Mouse (Mus musculus) neural tube, embryonic 10.5 days (tissue): ENCODE data around the gene Mcrs1.
"Not testable (repeated sequence)": the region's sequence is repeated elsewhere in the genome, so short reads cannot be mapped to it uniquely, and the experiment has no call there.

Source experiments
- DNase-seq: peaks from one replicate; pipeline ENCODE4 v3.0.0-alpha.2; 2017; ENCODE audit warnings: low spot score; ENCODE audit errors: extremely low spot score

Gene Mcrs1

DNA sequence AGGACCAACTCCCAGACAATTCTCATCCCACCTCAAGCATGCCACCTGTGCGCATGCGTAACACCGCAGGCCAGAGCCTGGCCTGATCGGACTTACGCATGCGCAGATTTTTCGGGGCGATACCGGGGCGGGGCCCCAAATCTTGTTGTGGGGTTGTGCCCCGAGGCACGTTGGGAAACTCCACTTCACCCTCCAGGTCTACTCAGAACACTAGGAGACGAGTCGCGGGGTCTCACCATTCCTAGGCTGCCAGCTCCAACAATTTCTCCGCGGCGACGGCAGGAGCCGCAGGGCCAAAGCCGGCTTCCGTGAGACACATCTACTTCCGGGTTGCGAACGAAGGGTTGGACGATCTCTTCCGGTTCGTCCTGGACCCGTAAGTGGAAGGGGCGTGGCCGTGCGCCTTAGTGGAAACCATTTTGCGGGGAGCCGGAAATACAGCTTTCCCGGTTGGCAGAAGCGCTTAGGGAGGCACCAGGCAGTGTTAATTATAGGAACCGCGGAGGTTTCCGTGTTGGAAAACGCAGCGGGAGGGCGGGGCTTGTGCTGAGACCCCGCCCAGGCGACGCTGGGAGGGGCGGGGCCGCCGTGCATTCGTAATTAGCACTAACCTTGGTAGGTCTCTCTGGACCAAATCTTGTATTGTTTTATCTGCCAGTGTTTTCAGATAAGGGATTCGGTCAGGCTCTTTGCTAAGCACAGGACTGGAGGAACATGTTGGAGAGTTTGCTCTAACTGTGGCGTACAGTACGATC is at the start of gene Mcrs1:
Gene Mcrs1 (minus strand): TSS at position 336 of the 755 bp plus-strand sequence.
- DNase-seq, result peak; percentile 96

DNA sequence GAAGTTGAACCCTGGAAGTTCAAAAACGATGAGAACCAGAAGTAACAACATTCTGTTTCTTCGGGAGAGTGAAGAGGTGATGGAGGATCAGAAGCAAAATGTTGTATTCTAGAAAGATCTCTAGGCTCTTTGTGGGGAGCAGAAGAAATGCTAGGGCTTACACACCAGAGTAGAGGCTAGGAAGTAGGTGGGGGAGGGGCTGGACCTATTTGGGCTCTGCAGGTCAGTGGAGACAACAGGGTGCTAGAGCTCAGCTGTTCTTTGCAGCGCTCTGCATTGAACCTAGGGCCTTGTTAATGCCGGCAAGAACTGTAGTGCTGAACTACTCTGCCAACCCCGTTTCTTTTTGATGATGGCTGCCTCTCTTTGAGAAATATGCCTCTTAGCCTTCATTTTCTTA is 44.5 kb upstream of the Mcrs1 start:
- no peak for DNase-seq

DNA sequence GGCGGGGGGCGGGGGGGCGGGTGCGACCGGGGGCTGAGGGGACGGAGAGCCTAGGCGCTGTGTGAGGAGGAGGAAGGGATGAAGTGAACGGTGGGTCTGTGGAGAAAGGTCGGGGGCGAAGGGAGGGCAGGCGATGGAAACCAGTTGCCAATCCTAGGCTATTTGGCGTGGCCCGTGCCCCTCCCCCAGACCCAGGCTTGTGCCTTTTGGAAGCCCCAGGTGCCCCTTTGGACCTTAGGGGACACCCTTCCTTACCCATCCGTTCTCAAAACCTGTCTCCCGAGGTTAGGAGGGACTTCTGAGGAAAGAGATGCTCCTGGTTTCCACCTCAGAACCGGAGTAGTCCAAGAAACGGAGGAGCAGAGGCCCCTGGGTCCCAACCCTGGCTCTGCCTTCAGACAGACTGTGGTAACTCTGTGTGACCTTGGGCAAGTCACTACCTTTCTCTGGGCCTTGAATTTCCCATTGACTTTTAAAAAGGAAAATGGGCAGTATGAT is 43.8 kb upstream of the Mcrs1 start, which contains the start of gene Fam186b:
Gene Fam186b (minus strand): TSS at position 405 of the 498 bp plus-strand sequence.
- DNase-seq, result no peak

DNA sequence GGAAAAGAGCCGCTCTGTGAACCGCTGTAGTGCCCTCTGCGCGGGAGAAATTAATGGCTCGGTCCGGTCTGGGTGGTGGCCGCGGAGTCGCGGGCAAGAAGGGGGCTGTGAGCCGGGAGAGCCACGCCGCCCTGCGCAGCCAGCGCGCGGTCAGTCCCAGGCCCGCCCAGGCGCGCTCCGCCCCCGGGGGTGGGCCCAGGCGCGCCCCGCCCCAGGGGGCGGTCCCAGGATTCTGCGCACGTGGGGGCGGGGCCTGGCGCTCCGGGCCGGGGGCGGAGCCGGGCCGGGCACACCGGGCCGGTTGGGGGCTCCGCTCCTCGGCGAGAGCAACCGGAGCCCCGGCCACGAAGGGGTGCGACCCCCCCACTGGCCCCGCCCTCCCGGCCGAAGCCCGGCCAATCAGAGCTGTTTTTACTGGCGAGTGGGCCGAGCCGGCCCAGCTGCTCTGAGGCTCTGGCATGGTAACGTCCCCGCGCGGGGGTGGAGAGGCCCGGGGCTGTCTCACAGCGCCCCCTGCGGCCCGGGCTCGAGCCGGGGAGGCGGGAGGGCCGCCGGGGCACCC is 43.1 kb upstream of the Mcrs1 start, which contains the start of gene Prpf40b:
Gene Prpf40b (plus strand): TSS at position 275 of the 562 bp plus-strand sequence.
- peak; percentile 97 for DNase-seq

DNA sequence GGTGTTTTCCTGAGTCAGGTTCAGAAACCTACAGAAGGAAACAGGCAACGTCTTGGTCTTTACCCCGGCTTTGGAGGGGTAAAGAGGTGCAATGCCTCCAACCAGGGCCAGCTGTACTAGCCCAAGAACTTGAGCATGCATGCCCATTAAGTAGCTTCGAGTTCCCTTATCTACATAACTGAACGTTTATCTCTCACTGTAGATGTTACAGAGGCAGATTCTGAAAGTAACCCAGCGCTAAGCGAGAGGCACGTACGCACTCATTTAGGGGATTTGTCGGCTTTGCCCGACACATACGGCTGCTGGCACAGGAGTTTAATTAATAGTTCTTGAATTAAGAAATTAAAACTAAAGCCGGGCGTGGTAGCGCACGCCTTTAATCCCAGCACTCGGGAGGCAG is 42.5 kb upstream of the Mcrs1 start:
- DNase-seq, result no peak

DNA sequence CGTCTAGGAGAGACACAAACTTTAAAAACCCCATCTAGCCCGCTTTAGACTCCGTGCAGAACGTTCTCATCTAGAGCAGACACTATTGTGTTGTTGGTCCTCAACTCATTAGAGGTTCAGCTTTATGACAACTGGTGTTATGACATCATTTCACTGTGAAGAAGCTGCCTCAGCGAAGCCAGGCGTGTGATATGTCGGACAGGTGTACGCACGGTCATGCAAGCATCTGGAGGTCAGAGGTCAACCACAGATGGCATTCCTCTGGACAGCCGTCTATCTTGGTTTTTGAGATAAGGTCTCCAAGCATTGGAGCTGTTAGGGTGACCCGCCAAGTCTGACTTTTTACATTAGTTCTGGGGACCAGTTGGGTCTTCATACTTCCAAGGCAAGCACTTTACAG is 38.8 kb upstream of the Mcrs1 start:
- no peak for DNase-seq

DNA sequence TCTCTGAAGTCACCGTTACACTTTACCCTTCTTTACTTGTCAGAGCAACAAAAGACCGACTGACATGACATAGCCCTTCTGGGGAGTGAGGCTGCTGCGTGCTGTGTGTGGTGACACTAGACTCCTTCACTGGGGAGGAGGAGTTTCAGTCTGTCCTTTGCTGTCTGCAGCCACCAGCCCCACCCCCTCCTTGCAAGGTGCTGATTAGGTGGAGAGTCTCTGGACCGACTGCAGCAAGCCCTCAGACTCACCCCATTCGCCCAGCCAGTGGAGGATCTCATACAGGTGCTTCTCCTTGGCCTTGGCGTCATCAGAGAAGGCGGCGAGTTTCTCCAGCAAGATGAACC is 33.4 kb upstream of the Mcrs1 start:
- DNase-seq, result no peak

DNA sequence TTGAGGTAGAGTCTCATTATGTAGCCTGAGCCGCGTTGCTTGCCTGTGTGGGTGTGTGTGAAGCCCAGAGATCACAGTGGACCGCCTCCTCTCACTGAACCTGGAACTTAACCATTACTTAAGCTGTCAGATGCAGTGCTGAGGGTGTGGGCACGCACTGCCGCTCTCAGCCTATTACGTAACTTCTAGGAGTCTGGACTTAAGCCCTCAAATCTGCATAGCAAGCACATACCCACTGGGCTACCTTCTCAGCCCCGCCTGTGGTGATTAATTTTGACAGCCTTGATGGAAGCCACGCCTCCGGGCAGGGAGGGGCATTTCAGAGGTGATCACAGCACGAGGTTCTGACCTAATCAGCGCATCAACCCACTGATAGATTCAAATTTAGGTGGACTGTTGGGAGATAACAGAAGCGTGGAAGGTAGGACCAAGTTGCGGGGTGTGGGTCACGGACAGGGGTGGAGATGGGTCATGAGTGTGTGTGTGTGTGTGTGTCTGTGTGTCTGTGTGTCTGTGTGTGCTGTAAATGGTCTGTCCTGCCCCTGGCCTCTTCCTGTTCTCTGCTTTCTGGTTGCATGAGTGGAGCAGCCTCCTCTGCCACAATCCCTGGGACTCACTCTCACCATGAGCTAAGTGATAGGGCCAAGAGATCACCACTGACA is 32.9 kb upstream of the Mcrs1 start:
- DNase-seq, result no peak

DNA sequence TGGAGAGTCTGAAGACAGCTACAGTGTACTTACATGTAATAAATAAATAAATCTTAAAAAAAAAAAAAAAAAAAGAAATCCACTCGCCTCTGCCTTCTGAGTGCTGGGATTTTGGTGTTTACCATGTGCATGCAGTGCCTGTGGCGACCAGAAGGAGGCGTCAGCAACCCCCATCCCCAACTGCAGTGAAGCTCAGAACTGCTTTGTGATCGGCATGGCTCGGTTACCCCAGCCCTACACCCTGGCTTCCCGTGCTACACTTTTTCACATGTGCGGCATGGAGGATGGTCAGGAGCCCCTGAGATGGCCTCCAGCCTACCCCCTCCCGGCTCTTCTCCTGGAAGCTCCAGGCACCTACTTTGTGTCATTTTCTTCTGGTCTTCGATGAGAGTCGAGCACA is 31.7 kb upstream of the Mcrs1 start:
- DNase-seq, result no peak

DNA sequence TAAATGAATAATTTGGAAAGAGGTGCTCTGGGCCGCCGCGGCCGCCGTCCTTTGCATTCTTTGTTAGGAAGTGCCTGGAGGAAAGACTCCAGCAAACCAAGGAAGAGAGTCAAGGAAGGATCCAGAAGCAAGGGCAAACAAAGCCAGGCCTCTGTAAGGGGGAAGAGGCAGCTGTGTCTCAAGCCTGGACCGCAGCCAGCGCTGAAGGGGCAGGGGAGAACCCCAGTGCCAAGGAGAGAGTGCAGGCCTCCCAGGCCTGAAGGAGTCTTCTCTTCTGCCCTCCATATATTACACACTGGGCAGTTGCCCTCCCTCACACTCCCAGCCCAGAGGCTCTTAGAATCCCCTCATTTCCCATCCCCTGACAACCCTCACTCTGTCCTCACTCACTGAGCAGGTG is 26.5 kb upstream of the Mcrs1 start:
- DNase-seq, result no peak

DNA sequence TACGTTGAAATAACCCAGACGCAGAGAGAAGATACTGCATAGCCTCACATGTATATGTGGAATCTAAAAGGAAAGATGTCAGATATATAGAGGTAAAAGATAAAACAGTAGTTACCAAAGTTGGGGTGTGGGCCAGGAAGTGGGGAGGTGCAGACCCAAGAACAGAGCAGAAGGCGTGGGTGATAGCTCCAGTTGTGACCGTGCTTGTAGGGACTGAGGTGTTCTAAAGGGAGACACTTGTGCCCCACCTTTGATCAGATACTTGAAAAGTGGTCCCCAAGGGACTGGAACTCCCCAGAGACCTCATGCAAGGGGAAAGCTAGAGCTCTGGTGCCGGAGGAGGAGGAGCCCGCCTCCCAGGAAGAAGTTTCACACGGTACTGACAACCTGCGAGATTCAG is 24.3 kb upstream of the Mcrs1 start:
- no peak for DNase-seq

DNA sequence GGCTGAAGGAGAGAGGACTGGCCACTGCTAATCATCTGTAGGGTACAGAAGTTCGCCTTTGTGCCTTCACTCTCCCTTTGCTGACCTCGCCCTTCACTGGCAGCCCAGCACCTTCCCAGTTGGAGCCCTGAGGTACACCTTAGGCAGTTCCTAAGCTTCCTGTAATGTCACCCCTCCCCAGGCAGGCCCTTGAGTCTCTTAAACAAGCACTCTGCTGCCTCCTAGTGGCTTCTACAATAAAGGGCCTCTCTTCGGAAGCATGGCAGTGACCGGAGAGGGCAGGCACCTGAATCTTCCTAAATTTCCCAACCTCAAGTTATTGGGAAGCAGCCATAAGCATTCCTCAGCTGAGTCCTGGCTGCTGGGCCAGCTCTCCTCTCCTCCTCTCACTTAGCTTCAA is 13.9 kb upstream of the Mcrs1 start:
- DNase-seq, result peak; percentile 54

DNA sequence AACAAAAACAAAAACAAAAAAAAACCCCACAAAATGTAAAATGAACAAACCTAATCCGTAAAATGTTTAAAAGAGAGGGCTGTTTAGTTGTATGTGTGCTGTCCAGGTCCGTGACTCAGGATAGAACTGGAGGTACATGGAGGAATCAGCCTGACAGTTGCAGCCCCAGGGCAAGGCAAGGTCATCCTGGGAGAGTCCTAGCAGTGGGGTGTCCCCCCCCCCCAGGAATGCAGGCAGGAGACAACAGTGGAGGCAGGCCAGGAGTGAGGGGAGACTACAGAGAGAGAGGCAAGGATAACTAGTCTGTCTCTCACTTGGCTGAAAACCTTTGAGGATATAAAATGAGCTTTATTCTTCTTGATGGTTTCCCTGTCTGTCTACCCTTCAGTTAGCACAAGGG is 12.6 kb upstream of the Mcrs1 start:
- DNase-seq, result no peak

DNA sequence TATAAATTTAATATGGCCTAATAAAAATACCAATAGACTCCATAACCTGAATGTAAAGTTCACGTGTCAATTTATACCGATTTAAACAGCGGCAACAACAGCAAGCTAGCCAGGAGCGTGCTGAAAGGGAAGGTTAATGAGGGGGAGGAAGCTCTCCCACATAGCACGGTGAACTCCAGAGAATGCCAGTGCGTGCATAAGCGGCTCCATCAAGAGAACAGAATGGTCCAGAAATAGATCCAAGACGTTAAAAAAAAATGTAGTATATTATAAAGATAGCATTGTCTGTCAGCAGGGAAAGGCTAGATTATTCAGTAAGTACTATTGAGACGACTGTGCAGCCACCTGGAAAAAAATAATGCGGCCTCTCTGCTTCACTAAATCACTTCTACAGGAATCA is 10.9 kb upstream of the Mcrs1 start:
- no peak for DNase-seq

DNA sequence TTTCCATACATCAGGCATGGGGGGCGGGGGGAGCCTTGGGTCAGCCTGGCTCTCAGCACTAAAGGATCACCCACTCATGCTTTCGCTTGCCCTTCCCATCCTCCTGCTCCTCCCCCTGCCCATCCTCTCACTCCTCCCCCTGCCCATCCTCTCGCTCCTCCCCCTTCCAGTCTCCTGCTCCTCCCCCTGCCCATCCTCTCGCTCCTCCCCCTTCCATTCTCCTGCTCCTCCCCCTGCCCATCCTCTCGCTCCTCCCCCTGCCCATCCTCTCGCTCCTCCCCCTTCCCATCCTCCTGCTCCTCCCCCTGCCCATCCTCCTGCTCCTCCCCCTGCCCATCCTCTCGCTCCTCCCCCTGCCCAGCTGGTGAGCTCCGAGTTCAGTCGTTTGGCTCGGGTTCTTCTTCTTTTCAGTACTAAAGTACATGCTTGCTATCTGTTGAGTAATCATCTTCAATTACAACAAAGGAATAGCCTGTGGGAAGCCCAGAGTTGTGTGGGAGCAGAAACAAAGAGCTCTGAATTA is 8.0 kb upstream of the Mcrs1 start:
- peak; percentile 80 for DNase-seq

DNA sequence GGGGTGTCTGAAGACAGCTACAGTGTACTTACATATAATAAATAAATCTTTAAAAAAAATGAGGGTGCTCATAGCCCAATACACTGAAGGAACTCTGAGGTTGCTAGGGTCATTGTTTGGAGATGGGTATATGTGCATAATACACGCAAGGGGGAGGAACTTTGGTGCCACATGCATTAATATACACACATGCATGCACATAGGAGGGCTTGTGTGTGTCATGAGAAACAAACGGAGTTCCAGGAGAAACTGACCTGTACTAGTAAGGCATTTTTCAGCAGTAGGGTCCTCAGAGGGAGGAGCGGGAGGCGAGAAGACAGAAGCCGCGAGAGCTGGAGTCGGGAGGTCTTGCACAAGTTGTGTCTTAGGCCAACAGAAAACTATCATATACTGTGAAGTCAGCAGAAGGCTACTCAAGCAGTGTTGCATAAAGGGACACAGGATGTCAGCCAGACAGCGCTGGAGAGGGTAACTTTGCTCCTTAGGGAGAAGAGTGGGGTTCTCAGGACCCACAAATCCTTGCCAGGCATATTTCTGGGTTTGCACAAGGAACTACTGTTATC is 7.5 kb upstream of the Mcrs1 start:
- no peak for DNase-seq

DNA sequence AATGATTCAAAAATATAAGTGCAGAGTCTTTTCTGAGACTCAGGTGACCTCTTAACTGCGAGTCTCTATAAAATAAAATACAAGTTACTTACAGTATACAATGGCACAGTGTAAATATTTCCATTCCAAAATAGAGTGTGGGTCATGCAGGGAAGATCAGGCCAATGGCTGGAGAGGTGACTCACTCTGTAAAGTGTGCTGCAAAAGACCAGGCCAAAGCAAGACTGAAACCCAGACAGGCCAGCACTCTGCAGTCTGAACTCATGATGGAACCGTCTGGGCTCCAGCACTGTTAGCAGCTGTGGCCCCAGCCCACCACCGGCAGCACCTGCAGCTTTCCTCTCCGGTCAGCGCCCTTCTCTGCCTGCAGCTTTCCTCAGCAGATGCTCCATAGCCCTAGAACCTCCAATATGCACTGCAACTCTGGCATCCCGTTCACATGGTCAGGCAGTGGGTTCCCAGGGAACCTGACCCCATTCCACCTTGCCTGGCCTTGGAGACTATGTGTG is 3.5 kb upstream of the Mcrs1 start:
- DNase-seq, result no peak

DNA sequence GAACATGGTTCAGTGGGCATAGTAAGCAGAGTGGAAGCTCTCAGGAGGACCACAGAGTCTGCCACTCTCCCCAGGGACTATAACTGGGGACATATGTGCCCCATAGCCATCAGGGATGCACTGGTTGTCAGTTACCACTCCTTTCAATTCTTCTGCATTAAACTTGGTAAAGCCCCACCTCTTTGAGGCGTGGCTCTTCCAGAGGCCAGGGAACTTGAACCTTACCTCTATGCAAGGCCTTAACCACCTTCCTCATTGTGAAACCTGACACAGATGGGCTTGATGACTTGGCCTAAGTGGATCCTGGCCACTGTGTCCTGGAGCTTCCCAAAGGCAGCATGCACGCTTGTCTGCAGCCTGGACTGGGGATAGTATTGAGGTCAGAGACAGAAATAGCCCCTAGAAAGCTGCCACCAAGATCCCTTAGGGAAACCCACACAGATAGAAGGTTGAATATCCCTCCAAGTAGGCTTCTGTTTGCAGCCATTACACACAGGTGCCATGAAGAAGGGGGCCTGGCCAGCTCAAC is 2.8 kb upstream of the Mcrs1 start:
- no peak for DNase-seq

DNA sequence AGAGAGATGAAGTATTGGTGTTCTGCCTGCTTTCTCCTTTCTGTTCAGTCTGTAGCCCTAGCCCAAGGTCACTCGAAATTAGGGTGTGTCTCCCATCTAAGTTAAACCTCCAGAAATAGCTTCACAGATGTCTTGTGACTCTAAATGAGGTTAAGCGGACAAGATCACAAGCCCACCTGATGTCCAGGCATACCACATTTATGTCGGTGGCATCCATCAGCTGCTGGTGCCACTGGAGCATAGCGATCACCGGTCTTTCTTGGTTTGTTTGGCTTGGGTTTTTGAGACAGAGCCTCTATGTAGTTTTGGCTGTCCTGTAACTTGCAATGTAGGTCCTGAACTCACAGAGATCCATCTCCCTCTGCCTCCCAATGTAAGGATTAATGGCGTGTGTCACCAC is 2.0 kb upstream of the Mcrs1 start:
- DNase-seq, result no peak

DNA sequence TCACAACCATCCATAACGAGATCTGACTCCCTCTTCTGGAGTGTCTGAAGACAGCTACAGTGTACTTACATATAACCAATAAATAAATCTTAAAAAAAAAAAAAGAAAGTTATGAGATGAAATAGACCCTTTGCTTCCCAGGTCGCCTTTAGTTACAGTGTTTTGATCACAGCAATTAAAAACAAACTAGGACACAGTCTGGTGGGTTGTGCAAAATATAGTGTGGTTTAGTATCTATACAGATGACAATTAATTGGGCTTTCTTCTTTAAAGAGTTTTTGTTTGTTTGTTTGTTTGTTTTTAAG is 1.4 kb upstream of the Mcrs1 start:
- not testable (repeated sequence) for DNase-seq

DNA sequence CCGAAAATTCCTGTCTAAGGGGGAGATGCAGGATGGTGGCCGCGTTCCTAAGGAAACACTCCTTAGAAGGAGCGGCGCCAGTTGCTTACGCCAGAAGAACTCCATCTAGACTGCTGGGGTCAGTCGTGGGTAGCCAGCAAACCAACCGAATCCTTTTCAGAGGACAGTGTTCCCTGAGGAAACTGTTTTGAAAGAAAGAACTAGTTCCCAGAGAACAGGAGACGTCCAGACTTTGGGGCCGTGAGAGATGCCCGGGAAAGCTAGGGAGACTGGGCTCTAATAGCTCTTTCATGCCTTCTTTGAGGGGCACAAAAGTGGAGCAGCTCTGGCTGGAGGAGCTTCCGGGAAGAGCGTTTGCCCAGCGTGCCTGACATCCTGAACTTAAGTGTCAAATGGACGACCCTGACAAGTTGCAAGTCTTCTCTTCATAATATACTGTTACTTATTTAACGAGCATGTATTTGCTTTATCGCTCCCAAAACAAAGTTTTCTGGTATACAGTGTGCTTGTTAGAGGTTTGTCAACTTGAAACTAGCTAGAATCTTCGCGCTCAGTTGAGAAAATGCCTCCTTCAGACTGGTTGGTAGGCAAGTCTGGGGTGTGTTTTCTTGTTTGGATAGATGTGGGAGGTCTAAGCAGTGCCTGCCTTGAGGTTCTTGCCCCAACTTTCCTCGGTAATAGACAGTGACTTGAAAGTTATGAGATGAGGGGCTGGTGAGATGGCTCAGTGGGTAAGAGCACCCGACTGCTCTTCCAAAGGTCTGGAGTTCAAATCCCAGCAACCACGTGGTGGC is 817 bp upstream of the Mcrs1 start:
- DNase-seq, result no peak
